Mouse (Mus musculus): ENCODE measurements around the gene Sohlh2. TPM values are rescaled to one million over a fixed set of nuclear protein-coding genes. Genes with fewer than 3 reads are reported as not detected.

The Sohlh2 gene
- polyA plus RNA-seq, 1 experiment from 2014 or later: not detected

GRCm38 (mm10) chr3:55222502-55222901 lies 40.7 kb downstream of the Sohlh2 start:
- H3K4me3 ChIP-seq (ENCODE audit: low read depth, low read length): no peak overlapping the region
- H3K27me3 ChIP-seq (ENCODE audit: control insufficient read depth, insufficient read depth, low read depth, low read length): no peaks in the 10 kb centered on the region
- H3K9me3 ChIP-seq (replicated peaks; ENCODE audit: control insufficient read depth, low read length): no peaks in the 10 kb centered on the region; the same call in 1 of the 2 replicates
- ATAC-seq (ENCODE audit: low read depth): no peak
- H3K36me3 ChIP-seq (ENCODE audit: control insufficient read depth, insufficient read depth): no peaks in the 10 kb centered on the region
- H3K9ac ChIP-seq (ENCODE audit: low read depth, low read length): no peak overlapping the region
- no peaks in the 10 kb centered on the region for H3K4me1 ChIP-seq (ENCODE audit: control insufficient read depth, low read depth, low read length)
- no peak overlapping the region for H3K27ac ChIP-seq (ENCODE audit: low read length)
- no peak overlapping the region for H3K4me2 ChIP-seq (ENCODE audit: low read depth, low read length)
- WGBS (ENCODE audit: insufficient replicate concordance): 48% methylated on average over 2 of the region's 2 CpGs

DNA sequence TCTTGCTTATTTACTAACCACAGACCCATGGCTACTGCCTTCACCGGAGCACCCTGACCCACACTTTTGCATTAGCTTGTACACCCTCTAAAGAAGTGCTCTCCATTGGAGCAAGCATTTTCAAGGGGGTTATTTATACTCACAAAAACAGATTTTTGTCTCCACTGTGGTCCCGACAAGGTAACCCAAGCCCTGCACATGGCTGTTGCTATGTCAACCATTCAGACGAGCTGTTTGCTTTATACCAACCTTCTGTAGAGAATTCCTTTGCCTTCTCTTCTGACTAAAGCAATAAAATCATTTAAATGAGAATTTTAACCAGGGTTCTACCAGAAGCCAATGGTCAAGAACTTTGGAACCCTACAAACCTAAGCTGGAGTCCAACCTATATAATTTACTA lies 42.0 kb downstream of the Sohlh2 start:
- ATAC-seq (ENCODE audit: low read depth): no peak
- Histone ChIP-seq H3K9me3 (replicated peaks; ENCODE audit: control insufficient read depth, low read length) (no peaks in the 10 kb centered on the region; the same call in 1 of the 2 replicates), H3K9ac (ENCODE audit: low read depth, low read length) (no peak overlapping the region), H3K36me3 (ENCODE audit: control insufficient read depth, insufficient read depth) (no peaks in the 10 kb centered on the region), H3K27ac (ENCODE audit: low read length) (no peak overlapping the region), H3K4me1 (ENCODE audit: control insufficient read depth, low read depth, low read length) (no peaks in the 10 kb centered on the region), H3K4me3 (ENCODE audit: low read depth, low read length) (no peak overlapping the region), H3K27me3 (ENCODE audit: control insufficient read depth, insufficient read depth, low read depth, low read length) (no peaks in the 10 kb centered on the region), H3K4me2 (ENCODE audit: low read depth, low read length) (no peak overlapping the region)
- 61% methylated on average over 3 of the region's 3 CpGs for WGBS (ENCODE audit: insufficient replicate concordance)

GRCm38 (mm10) chr3:55226501-55227213 lies 44.8 kb downstream of the Sohlh2 start:
- H3K27ac ChIP-seq (ENCODE audit: low read length): no peak overlapping the region
- H3K27me3 ChIP-seq (ENCODE audit: control insufficient read depth, insufficient read depth, low read depth, low read length): no peaks in the 10 kb centered on the region
- H3K9ac ChIP-seq (ENCODE audit: low read depth, low read length): no peak overlapping the region
- H3K4me2 ChIP-seq (ENCODE audit: low read depth, low read length): no peak overlapping the region
- ATAC-seq (ENCODE audit: low read depth): no peak
- no peaks in the 10 kb centered on the region; the same call in 1 of the 2 replicates for H3K9me3 ChIP-seq (replicated peaks; ENCODE audit: control insufficient read depth, low read length)
- no peaks in the 10 kb centered on the region for H3K36me3 ChIP-seq (ENCODE audit: control insufficient read depth, insufficient read depth)
- 28% methylated on average over 18 of the region's 18 CpGs for WGBS (ENCODE audit: insufficient replicate concordance)
- no peak overlapping the region for H3K4me3 ChIP-seq (ENCODE audit: low read depth, low read length)
- no peaks in the 10 kb centered on the region for H3K4me1 ChIP-seq (ENCODE audit: control insufficient read depth, low read depth, low read length)

- Histone ChIP-seq H3K4me3 (ENCODE audit: low read depth, low read length) (no peak overlapping the region), H3K4me1 (ENCODE audit: control insufficient read depth, low read depth, low read length) (no peaks in the 10 kb centered on the region), H3K4me2 (ENCODE audit: low read depth, low read length) (no peak overlapping the region), H3K27ac (ENCODE audit: low read length) (no peak overlapping the region), H3K27me3 (ENCODE audit: control insufficient read depth, insufficient read depth, low read depth, low read length) (no peaks in the 10 kb centered on the region), H3K9ac (ENCODE audit: low read depth, low read length) (no peak overlapping the region), H3K36me3 (ENCODE audit: control insufficient read depth, insufficient read depth) (no peaks in the 10 kb centered on the region), H3K9me3 (replicated peaks; ENCODE audit: control insufficient read depth, low read length) (no peaks in the 10 kb centered on the region; the same call in 1 of the 2 replicates)
- 15% methylated on average over 4 of the region's 4 CpGs for WGBS (ENCODE audit: insufficient replicate concordance)
- no peak for ATAC-seq (ENCODE audit: low read depth)
Observed at GRCm38 (mm10) chr3:55227214-55227581, 45.4 kb downstream of the Sohlh2 start.

DNA sequence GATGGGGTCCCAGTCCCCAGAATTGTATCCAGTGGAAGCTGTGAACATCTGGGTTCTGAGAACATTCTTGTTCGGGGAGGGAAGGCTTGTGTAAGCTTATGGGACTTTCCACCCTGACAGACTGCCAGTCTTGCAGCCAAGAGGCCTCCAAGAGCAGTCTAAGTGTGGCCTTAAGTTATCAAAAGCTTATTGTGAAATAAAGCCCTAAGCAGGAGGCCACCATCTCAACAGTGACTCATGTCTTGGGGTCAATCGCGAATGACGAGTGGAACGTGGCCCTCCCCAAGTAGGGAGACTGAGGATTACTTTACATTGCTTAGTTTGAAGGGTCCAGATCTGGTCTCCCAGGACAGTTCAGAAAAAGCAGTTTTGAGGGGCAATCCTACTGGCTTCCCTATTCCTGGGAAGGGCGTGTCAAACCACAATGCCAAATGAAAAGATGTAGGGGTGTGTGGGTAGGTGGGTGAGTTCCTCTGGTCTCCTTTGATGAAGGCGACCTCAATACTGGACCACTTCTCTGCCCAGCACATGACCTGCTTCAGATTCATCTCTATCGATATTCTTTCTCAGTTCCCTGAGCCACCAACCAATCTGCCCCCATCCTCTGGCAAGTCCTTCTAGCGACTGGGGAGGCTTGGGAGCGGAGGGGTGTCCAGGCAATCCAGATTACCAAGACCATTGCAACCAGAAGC lies 60.0 kb downstream of the Sohlh2 start, which contains the start of gene Dclk1:
Dclk1 (plus strand) TSS at position 635 of the 692 bp plus-strand sequence.
- H3K9me3 ChIP-seq (replicated peaks; ENCODE audit: control insufficient read depth, low read length): no peaks in the 10 kb centered on the region
- no peaks in the 10 kb centered on the region for H3K36me3 ChIP-seq (ENCODE audit: control insufficient read depth, insufficient read depth)
- no peak within 1 kb of the TSS for H3K27ac ChIP-seq (ENCODE audit: low read length)
- no peak for ATAC-seq (ENCODE audit: low read depth)
- H3K4me2 ChIP-seq (ENCODE audit: low read depth, low read length): peak within 1 kb of the TSS; percentile 20; the same call in 1 of the 2 replicates
- H3K9ac ChIP-seq (ENCODE audit: low read depth, low read length): no peak within 1 kb of the TSS
- H3K4me3 ChIP-seq (ENCODE audit: low read depth, low read length): peak within 1 kb of the TSS; percentile 21; the same call in 1 of the 2 replicates
- peaks cover 17% of the 10 kb centered on the region for H3K27me3 ChIP-seq (ENCODE audit: control insufficient read depth, insufficient read depth, low read depth, low read length)
- WGBS (ENCODE audit: insufficient replicate concordance): 26% methylated on average over 10 of the region's 10 CpGs
- no peaks in the 10 kb centered on the region for H3K4me1 ChIP-seq (ENCODE audit: control insufficient read depth, low read depth, low read length)

DNA sequence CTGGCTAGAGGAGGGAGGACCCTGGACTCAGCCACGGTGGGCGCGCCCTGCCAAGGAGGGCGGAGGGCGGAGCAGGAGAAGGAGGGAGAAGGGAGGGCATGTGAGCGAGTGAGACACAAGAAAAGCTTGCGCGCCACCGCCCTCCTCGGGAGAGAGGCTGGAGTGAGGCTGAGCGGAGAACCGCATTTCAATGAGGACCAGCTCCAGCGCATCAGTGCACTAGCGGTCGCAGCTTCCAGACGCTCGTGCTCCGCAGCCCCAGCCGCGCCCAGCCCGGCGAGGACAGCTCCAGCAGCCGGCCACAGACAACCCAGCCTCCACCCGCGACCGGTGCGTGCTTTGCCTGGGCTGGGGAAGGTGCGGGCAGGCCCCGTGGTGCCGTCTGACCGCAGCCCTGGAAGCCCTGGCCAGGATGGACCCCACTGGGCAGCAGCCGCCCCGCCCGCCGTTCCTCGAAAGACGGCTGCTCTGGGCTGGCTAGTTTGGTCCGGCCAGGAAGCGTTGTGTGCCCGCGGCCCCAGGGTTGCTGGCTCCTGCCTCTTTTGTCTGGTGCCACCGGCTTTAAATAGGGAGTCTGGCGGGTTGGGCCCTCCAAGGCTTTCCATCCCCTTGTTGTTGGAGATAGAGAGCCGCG lies 60.7 kb downstream of the Sohlh2 start:
- Histone ChIP-seq H3K4me2 (ENCODE audit: low read depth, low read length) (peak overlapping the region; percentile 20; the same call in 1 of the 2 replicates), H3K27ac (ENCODE audit: low read length) (no peak overlapping the region), H3K27me3 (ENCODE audit: control insufficient read depth, insufficient read depth, low read depth, low read length) (peaks cover 17% of the 10 kb centered on the region), H3K9ac (ENCODE audit: low read depth, low read length) (no peak overlapping the region), H3K9me3 (replicated peaks; ENCODE audit: control insufficient read depth, low read length) (no peaks in the 10 kb centered on the region), H3K4me3 (ENCODE audit: low read depth, low read length) (peak overlapping the region; percentile 21; the same call in 1 of the 2 replicates), H3K4me1 (ENCODE audit: control insufficient read depth, low read depth, low read length) (no peaks in the 10 kb centered on the region), H3K36me3 (ENCODE audit: control insufficient read depth, insufficient read depth) (no peaks in the 10 kb centered on the region)
- 1% methylated on average over 43 of the region's 45 CpGs for WGBS (ENCODE audit: insufficient replicate concordance)
- ATAC-seq (ENCODE audit: low read depth): no peak

- H3K36me3 ChIP-seq (ENCODE audit: control insufficient read depth, insufficient read depth): no peaks in the 10 kb centered on the region
- H3K9ac ChIP-seq (ENCODE audit: low read depth, low read length): no peak overlapping the region
- no peaks in the 10 kb centered on the region for H3K4me1 ChIP-seq (ENCODE audit: control insufficient read depth, low read depth, low read length)
- no peak overlapping the region for H3K27ac ChIP-seq (ENCODE audit: low read length)
- WGBS (ENCODE audit: insufficient replicate concordance): 10% methylated on average over 8 of the region's 8 CpGs
- H3K4me3 ChIP-seq (ENCODE audit: low read depth, low read length): no peak overlapping the region
- no peaks in the 10 kb centered on the region for H3K9me3 ChIP-seq (replicated peaks; ENCODE audit: control insufficient read depth, low read length)
- ATAC-seq (ENCODE audit: low read depth): no peak
- H3K27me3 ChIP-seq (ENCODE audit: control insufficient read depth, insufficient read depth, low read depth, low read length): peaks cover 17% of the 10 kb centered on the region
- H3K4me2 ChIP-seq (ENCODE audit: low read depth, low read length): 0 out of 2 replicates have a peak overlapping the region, but pooled peaks have one; percentile 20
Observed at GRCm38 (mm10) chr3:55243056-55243471, 61.2 kb downstream of the Sohlh2 start.

DNA sequence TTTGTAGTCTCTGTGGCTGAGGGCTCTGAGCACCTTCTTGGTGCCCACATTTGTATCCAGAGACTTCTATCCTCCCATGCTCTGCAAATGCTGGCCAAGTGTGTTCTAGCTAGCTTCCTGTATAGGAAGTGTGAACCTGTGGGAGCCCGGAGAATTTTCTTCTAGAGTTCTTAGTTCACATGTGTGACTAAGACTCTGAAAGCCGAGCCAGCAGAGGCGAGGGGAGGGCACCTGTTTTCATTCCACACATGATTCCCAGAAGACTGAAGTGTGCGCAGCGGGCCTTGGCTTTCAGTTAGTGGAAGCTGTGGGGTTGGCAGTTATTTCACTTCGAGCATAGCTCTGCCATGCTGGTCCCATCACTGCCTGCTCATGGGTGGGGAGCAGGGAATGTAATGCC lies 62.3 kb downstream of the Sohlh2 start:
- Histone ChIP-seq H3K27me3 (ENCODE audit: control insufficient read depth, insufficient read depth, low read depth, low read length) (peaks cover 17% of the 10 kb centered on the region), H3K4me1 (ENCODE audit: control insufficient read depth, low read depth, low read length) (no peaks in the 10 kb centered on the region), H3K27ac (ENCODE audit: low read length) (no peak overlapping the region), H3K36me3 (ENCODE audit: control insufficient read depth, insufficient read depth) (no peaks in the 10 kb centered on the region), H3K9ac (ENCODE audit: low read depth, low read length) (no peak overlapping the region), H3K4me3 (ENCODE audit: low read depth, low read length) (no peak overlapping the region), H3K4me2 (ENCODE audit: low read depth, low read length) (no peak overlapping the region), H3K9me3 (replicated peaks; ENCODE audit: control insufficient read depth, low read length) (no peaks in the 10 kb centered on the region)
- no peak for ATAC-seq (ENCODE audit: low read depth)
- WGBS (ENCODE audit: insufficient replicate concordance): 59% methylated on average over 6 of the region's 6 CpGs
